Mouse (Mus musculus) forebrain, embryonic 13.5 days (tissue): ENCODE measurements around the gene Gpa33. TPM values are rescaled to one million over a fixed set of nuclear protein-coding genes. Genes with fewer than 3 reads are reported as not detected.

Experiments used
- ATAC-seq: fragments of 200-750 bp; cut with Nextera tagmentation; 2 replicates; pipeline ENCODE4 v1.8.0; 2017
- H3K27ac ChIP-seq: fragments of 300-500 bp; sonication (generic); 2 replicates; pipeline ENCODE4 v1.5.1; 2015; ENCODE audit warnings: inconsistent platforms, mild to moderate bottlenecking, moderate library complexity
- H3K27me3 ChIP-seq: fragments of 300-500 bp; sonication (generic); 2 replicates; pipeline ENCODE4 v1.6.1; 2015; ENCODE audit warnings: mild to moderate bottlenecking, inconsistent platforms
- H3K36me3 ChIP-seq: fragments of 300-500 bp; sonication (generic); 2 replicates; pipeline ENCODE4 v1.6.1; 2015; ENCODE audit warnings: mild to moderate bottlenecking, inconsistent platforms; ENCODE audit not compliant: poor library complexity, severe bottlenecking
- H3K4me1 ChIP-seq: fragments of 300-500 bp; sonication (generic); 2 replicates; pipeline ENCODE4 v1.6.1; 2015; ENCODE audit warnings: inconsistent platforms
- H3K4me2 ChIP-seq: fragments of 300-500 bp; sonication (generic); 2 replicates; pipeline ENCODE4 v1.6.1; 2015; ENCODE audit warnings: inconsistent platforms, mild to moderate bottlenecking, moderate library complexity
- H3K4me3 ChIP-seq: fragments of 300-500 bp; sonication (generic); 2 replicates; pipeline ENCODE4 v1.5.1; 2015; ENCODE audit warnings: mild to moderate bottlenecking, inconsistent platforms
- H3K9ac ChIP-seq: fragments of 300-500 bp; sonication (generic); 2 replicates; pipeline ENCODE4 v1.6.1; 2015; ENCODE audit warnings: mild to moderate bottlenecking, inconsistent platforms
- H3K9me3 ChIP-seq: fragments of 300-500 bp; sonication (generic); replicated peaks from 2 replicates; pipeline ENCODE4 v1.6.1; 2016; ENCODE audit warnings: inconsistent platforms
- WGBS: fragments of 180-500 bp; shearing (Covaris S2); methylation state at CpG from one replicate; pipeline ENCODE4 v1.1.7; 2015; 5-methylcytosine and 5-hydroxymethylcytosine counted together
- polyA plus RNA-seq: library from polyadenylated mRNA; unstranded; fragments of >200 nt; fragmentation: Nextera tagmentation; extraction: Ambion mirVana; gene quantifications from 2 replicates; pipeline ENCODE4 v1.2.1, GENCODE M21; 2015

The Gpa33 gene
- polyA plus RNA-seq, 1 experiment from 2014 or later, result not detected

- H3K4me1 ChIP-seq, result no peaks in the 10 kb centered on the region
- no peaks in the 10 kb centered on the region for H3K27me3 ChIP-seq
- H3K9me3 ChIP-seq, result no peaks in the 10 kb centered on the region
- H3K36me3 ChIP-seq, result no peaks in the 10 kb centered on the region
- no peak overlapping the region for H3K4me3 ChIP-seq
- H3K4me2 ChIP-seq, result no peak overlapping the region
- ATAC-seq, result no peak
- WGBS, result 79% methylated on average over 3 of the region's 3 CpGs
- no peak overlapping the region for H3K9ac ChIP-seq
- H3K27ac ChIP-seq, result no peak overlapping the region
Measured at GRCm38 (mm10) chr1:166172992-166173391, 43.0 kb downstream of the Gpa33 start.

GRCm38 (mm10) chr1:166173621-166174020, 43.6 kb downstream of the Gpa33 start:
- Histone ChIP-seq H3K9ac (no peak overlapping the region), H3K27ac (no peak overlapping the region), H3K36me3 (no peaks in the 10 kb centered on the region), H3K27me3 (no peaks in the 10 kb centered on the region), H3K4me1 (no peaks in the 10 kb centered on the region), H3K4me3 (no peak overlapping the region), H3K4me2 (no peak overlapping the region), H3K9me3 (no peaks in the 10 kb centered on the region)
- 79% methylated on average over 9 of the region's 9 CpGs for WGBS
- ATAC-seq, result no peak

GRCm38 (mm10) chr1:166181510-166181909, 51.5 kb downstream of the Gpa33 start:
- WGBS, result 91% methylated on average over 7 of the region's 7 CpGs
- Histone ChIP-seq H3K36me3 (no peaks in the 10 kb centered on the region), H3K27me3 (no peaks in the 10 kb centered on the region), H3K4me2 (no peak overlapping the region), H3K4me3 (no peak overlapping the region), H3K4me1 (peaks cover 11% of the 10 kb centered on the region), H3K9me3 (no peaks in the 10 kb centered on the region), H3K27ac (no peak overlapping the region), H3K9ac (no peak overlapping the region)
- ATAC-seq, result no peak

GRCm38 (mm10) chr1:166182952-166183627, 53.1 kb downstream of the Gpa33 start:
- H3K4me2 ChIP-seq, result no peak overlapping the region
- ATAC-seq, result no peak; the same call in 1 of the 2 replicates
- H3K36me3 ChIP-seq, result no peaks in the 10 kb centered on the region
- WGBS, result 60% methylated on average over 10 of the region's 10 CpGs
- no peak overlapping the region for H3K9ac ChIP-seq
- no peaks in the 10 kb centered on the region for H3K27me3 ChIP-seq
- no peak overlapping the region; the same call in 1 of the 2 replicates for H3K27ac ChIP-seq
- no peak overlapping the region for H3K4me3 ChIP-seq
- H3K4me1 ChIP-seq, result peaks cover 11% of the 10 kb centered on the region
- H3K9me3 ChIP-seq, result no peaks in the 10 kb centered on the region

- WGBS, result 85% methylated on average over 22 of the region's 22 CpGs
- no peak overlapping the region for H3K27ac ChIP-seq
Measured at GRCm38 (mm10) chr1:166184391-166185229, 54.6 kb downstream of the Gpa33 start.

GRCm38 (mm10) chr1:166185357-166185756, 55.3 kb downstream of the Gpa33 start:
- WGBS, result 79% methylated on average over 5 of the region's 5 CpGs
- Histone ChIP-seq H3K27me3 (no peaks in the 10 kb centered on the region), H3K4me1 (peaks cover 11% of the 10 kb centered on the region), H3K9ac (no peak overlapping the region), H3K27ac (no peak overlapping the region), H3K36me3 (no peaks in the 10 kb centered on the region), H3K9me3 (no peaks in the 10 kb centered on the region), H3K4me3 (no peak overlapping the region), H3K4me2 (no peak overlapping the region)
- no peak for ATAC-seq

More at GRCm38 (mm10) chr1:166184391-166185229, 54.6 kb downstream of the Gpa33 start:
- ATAC-seq, result no peak
- Histone ChIP-seq H3K36me3 (no peaks in the 10 kb centered on the region), H3K9me3 (no peaks in the 10 kb centered on the region), H3K4me1 (peaks cover 11% of the 10 kb centered on the region), H3K27me3 (no peaks in the 10 kb centered on the region), H3K4me2 (no peak overlapping the region), H3K4me3 (no peak overlapping the region), H3K9ac (no peak overlapping the region)

DNA sequence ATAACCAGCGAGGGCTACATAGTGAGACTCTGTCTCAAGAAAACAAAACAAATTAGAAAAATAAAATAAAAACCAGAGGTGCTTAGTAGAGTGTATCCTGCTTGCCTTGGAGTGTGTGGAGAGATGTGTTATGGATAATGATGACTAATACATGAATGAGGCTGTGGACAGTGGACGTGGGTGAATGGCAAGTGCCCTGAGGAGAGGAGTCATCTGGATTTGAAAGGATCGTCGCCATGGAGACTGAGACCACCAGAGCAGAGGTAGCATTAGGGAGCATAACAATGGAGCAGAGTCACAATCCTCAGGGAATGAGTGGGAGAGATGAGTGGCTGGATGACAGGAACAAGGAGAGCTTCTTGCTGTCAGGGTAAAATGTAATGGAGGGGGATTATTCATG, 59.8 kb downstream of the Gpa33 start:
- no peak for ATAC-seq
- no peaks in the 10 kb centered on the region for H3K9me3 ChIP-seq
- 68% methylated on average over 4 of the region's 4 CpGs for WGBS
- H3K27me3 ChIP-seq, result no peaks in the 10 kb centered on the region
- H3K4me3 ChIP-seq, result no peak overlapping the region
- no peak overlapping the region for H3K4me2 ChIP-seq
- no peak overlapping the region for H3K9ac ChIP-seq
- no peaks in the 10 kb centered on the region for H3K4me1 ChIP-seq
- no peaks in the 10 kb centered on the region for H3K36me3 ChIP-seq
- no peak overlapping the region for H3K27ac ChIP-seq

DNA sequence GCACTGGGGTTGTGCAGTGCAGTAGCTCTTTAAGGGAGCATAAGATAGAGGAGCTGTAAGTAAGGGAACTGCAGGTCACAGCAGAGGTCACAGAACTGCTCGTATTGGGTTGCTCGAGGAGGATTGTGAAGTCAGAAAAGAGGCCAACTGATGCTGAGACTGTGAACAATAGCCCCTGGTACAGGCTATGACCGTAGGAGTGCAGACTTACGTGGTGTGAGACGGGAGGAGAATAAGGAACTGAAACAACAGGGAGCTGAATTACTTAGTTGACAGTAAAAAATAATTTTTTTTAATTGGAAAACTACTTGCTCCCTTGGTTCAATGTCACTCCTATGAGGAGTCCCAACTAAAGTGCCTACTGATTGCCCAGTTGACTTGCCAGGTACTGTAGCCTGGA, 74.1 kb downstream of the Gpa33 start:
- Histone ChIP-seq H3K36me3 (no peaks in the 10 kb centered on the region), H3K27me3 (no peaks in the 10 kb centered on the region), H3K4me1 (no peaks in the 10 kb centered on the region), H3K4me2 (no peak overlapping the region), H3K9me3 (no peaks in the 10 kb centered on the region), H3K9ac (no peak overlapping the region), H3K4me3 (no peak overlapping the region), H3K27ac (no peak overlapping the region)
- WGBS, result 23% methylated on average over 5 of the region's 5 CpGs
- ATAC-seq, result no peak

GRCm38 (mm10) chr1:166205159-166205558, 75.1 kb downstream of the Gpa33 start:
- no peak for ATAC-seq

DNA sequence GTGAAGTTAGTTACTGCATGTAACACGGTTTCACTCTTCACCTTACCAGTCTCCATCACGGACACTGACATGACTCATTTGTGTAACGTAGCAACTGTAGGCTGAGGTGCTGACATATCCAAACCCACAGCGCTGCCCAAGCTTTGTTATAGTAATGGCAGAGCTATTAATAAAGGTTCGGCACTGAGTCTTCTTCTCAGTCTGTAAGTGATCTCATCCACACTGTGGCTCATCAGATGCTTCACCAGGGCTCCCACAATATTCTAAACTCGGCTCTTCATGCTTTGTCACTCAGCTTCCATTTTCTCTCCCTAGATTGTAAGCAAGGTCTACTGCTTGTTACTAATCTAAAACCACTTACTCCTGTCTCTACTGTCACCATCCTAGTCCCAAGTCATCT, 79.3 kb downstream of the Gpa33 start:
- H3K9me3 ChIP-seq, result no peaks in the 10 kb centered on the region
- H3K9ac ChIP-seq, result no peak overlapping the region
- no peaks in the 10 kb centered on the region for H3K27me3 ChIP-seq
- ATAC-seq, result no peak
- no peak overlapping the region for H3K4me3 ChIP-seq
- 91% methylated on average over 6 of the region's 6 CpGs for WGBS
- no peak overlapping the region for H3K4me2 ChIP-seq
- H3K36me3 ChIP-seq, result no peaks in the 10 kb centered on the region
- no peaks in the 10 kb centered on the region for H3K4me1 ChIP-seq
- no peak overlapping the region for H3K27ac ChIP-seq

More at GRCm38 (mm10) chr1:166205159-166205558, 75.1 kb downstream of the Gpa33 start:
- no peak overlapping the region for H3K9ac ChIP-seq
- no peaks in the 10 kb centered on the region for H3K36me3 ChIP-seq
- no peaks in the 10 kb centered on the region for H3K9me3 ChIP-seq
- no peaks in the 10 kb centered on the region for H3K4me1 ChIP-seq
- H3K4me3 ChIP-seq, result no peak overlapping the region
- no peak overlapping the region for H3K27ac ChIP-seq
- no peaks in the 10 kb centered on the region for H3K27me3 ChIP-seq
- no peak overlapping the region for H3K4me2 ChIP-seq
- 84% methylated on average over 3 of the region's 3 CpGs for WGBS

GRCm38 (mm10) chr1:166214181-166214580, 84.1 kb downstream of the Gpa33 start:
- Histone ChIP-seq H3K4me3 (no peak overlapping the region), H3K4me1 (no peaks in the 10 kb centered on the region), H3K4me2 (no peak overlapping the region), H3K9ac (no peak overlapping the region), H3K9me3 (no peaks in the 10 kb centered on the region), H3K36me3 (no peaks in the 10 kb centered on the region), H3K27ac (no peak overlapping the region), H3K27me3 (no peaks in the 10 kb centered on the region)
- ATAC-seq, result no peak
- WGBS, result 78% methylated on average over 4 of the region's 4 CpGs
